Mouse (Mus musculus) intestine, embryonic 15.5 days (tissue): Measurements from ENCODE around the gene Hist2h4. TPM values are rescaled to one million over a fixed set of nuclear protein-coding genes. Genes with fewer than 3 reads are reported as not detected.

Experiments
- ATAC-seq: fragments of 200-750 bp; cut with Nextera tagmentation; 2 replicates; pipeline ENCODE4 v1.8.0; 2017; ENCODE audit warnings: moderate TSS enrichment, moderate library complexity
- H3K27ac ChIP-seq: fragments of 300-500 bp; sonication (generic); 2 replicates; pipeline ENCODE4 v1.5.1; 2015; ENCODE audit warnings: mild to moderate bottlenecking, inconsistent platforms
- H3K27me3 ChIP-seq: fragments of 300-500 bp; sonication (generic); replicated peaks from 2 replicates; pipeline ENCODE4 v1.6.1; 2015; ENCODE audit warnings: inconsistent platforms
- H3K36me3 ChIP-seq: fragments of 300-500 bp; sonication (generic); 2 replicates; pipeline ENCODE4 v1.6.1; 2015; ENCODE audit warnings: inconsistent platforms
- H3K4me1 ChIP-seq: fragments of 300-500 bp; sonication (generic); replicated peaks from 2 replicates; pipeline ENCODE4 v1.6.1; 2015; ENCODE audit warnings: inconsistent platforms
- H3K4me2 ChIP-seq: fragments of 300-500 bp; sonication (generic); replicated peaks from 2 replicates; pipeline ENCODE4 v1.6.1; 2015; ENCODE audit warnings: mild to moderate bottlenecking, inconsistent platforms
- H3K4me3 ChIP-seq: fragments of 300-500 bp; sonication (generic); replicated peaks from 2 replicates; pipeline ENCODE4 v1.5.1; 2015; ENCODE audit warnings: inconsistent platforms
- H3K9ac ChIP-seq: fragments of 300-500 bp; sonication (generic); 2 replicates; pipeline ENCODE4 v1.6.1; 2015; ENCODE audit warnings: inconsistent platforms
- H3K9me3 ChIP-seq: fragments of 300-500 bp; sonication (generic); 2 replicates; pipeline ENCODE4 v1.6.1; 2016; ENCODE audit warnings: inconsistent platforms
- WGBS: fragments of 180-500 bp; shearing (Covaris S2); methylation state at CpG from one replicate; pipeline ENCODE4 v1.1.7; 2015; 5-methylcytosine and 5-hydroxymethylcytosine counted together
- polyA plus RNA-seq: library from polyadenylated mRNA; unstranded; fragments of >200 nt; fragmentation: Nextera tagmentation; extraction: Ambion mirVana; gene quantifications from 2 replicates; pipeline ENCODE4 v1.2.1, GENCODE M21; 2015

Gene Hist2h4
- polyA plus RNA-seq, 1 experiment from 2014 or later, result 10.7 TPM

DNA sequence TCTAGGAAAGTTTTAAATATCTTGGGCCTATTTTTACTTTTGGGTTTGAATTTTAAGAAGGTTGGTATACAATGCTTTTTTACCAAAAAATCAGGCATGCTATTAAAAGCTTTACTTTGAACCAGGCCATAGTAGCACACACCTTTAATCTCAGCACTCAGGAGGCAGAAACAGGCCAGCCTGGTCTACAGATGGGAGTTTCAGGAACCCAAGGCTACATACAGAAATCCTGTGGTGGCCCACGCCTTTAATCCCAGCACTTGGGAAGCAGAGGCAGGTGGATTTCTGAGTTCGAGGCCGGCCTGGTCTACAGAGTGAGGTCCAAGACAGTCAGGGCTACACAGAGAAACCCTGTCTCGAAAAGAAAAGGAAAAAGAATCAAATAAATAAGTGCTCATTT lies 4.4 kb upstream of the Hist2h4 start:
- H3K27me3 ChIP-seq, result no peaks in the 10 kb centered on the region
- no peaks in the 10 kb centered on the region for H3K9me3 ChIP-seq
- no peak overlapping the region for H3K4me3 ChIP-seq
- peak overlapping the region; percentile 83; the same call in 1 of the 2 replicates for H3K27ac ChIP-seq
- no peaks in the 10 kb centered on the region for H3K36me3 ChIP-seq
- no peak overlapping the region; the same call in 1 of the 2 replicates for H3K9ac ChIP-seq
- peak overlapping the region; percentile 51; the same call in 1 of the 2 replicates for H3K4me2 ChIP-seq
- no peak for ATAC-seq
- 77% methylated on average over 4 of the region's 4 CpGs for WGBS
- peaks cover 11% of the 10 kb centered on the region for H3K4me1 ChIP-seq

- H3K36me3 ChIP-seq, result no peaks in the 10 kb centered on the region
- H3K4me1 ChIP-seq, result peaks cover 17% of the 10 kb centered on the region
- WGBS, result 88% methylated on average over 8 of the region's 8 CpGs
- no peak overlapping the region for H3K9ac ChIP-seq
- no peak overlapping the region for H3K4me3 ChIP-seq
- H3K9me3 ChIP-seq, result no peaks in the 10 kb centered on the region
- no peak overlapping the region for H3K27ac ChIP-seq
- H3K27me3 ChIP-seq, result no peaks in the 10 kb centered on the region
- ATAC-seq, result no peak
- H3K4me2 ChIP-seq, result no peak overlapping the region
Measured at GRCm38 (mm10) chr3:96266132-96266710, 3.1 kb upstream of the Hist2h4 start.

GRCm38 (mm10) chr3:96264404-96264949 lies 1.4 kb upstream of the Hist2h4 start:
- Histone ChIP-seq H3K4me3 (0 out of 2 replicates have a peak overlapping the region, but pooled peaks have one; percentile 53), H3K9ac (peak overlapping the region; percentile 59), H3K36me3 (no peaks in the 10 kb centered on the region), H3K4me1 (peaks cover 17% of the 10 kb centered on the region), H3K9me3 (no peaks in the 10 kb centered on the region), H3K27ac (peak overlapping the region; percentile 94), H3K27me3 (no peaks in the 10 kb centered on the region), H3K4me2 (peak overlapping the region; percentile 72)
- ATAC-seq, result no peak
- WGBS, result 73% methylated on average over 7 of the region's 7 CpGs

DNA sequence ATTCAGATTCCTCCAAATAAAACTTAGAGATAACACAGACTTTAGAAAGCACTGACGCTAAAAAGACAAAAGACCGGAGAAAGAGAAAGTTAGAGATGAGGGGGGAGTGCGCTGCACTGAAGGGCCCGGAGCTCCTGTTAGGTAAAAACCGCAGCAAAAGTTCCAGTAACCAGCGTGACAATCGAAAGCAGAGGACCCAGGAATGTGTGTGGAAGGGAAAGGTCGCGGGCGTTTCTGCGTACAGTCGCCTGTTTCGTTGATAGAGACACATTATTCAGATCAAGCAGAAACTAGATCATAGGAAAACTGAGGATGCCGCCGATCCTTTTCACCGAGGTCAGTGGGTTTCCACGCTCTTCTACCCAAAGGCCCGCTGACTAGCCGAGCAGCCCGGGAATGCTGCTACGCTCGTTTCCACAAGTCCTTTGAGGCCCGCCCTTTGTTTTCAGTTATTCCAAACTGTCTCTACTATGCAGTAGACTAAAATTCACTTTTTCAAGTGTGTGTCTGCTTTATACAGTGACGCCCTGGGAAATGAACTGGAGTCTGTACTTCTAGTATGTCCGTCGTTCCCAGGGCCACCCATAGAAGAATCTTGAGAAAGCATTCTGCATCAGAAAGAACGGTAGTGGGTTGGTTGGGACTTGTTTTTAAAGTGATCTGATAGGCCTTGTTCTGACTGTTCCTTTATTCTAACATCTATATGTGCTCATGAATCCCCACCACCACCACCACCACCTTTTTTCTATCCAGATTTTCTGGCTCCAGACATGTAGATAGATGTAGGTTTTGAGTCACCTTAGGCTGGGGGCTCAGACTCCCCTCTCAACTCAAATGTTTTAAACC lies 670 bp upstream of the Hist2h4 start:
- 5% methylated on average over 27 of the region's 27 CpGs for WGBS
- Histone ChIP-seq H3K27me3 (no peaks in the 10 kb centered on the region), H3K9ac (peak overlapping the region; percentile 59), H3K36me3 (no peaks in the 10 kb centered on the region), H3K9me3 (no peaks in the 10 kb centered on the region), H3K27ac (peak overlapping the region; percentile 94), H3K4me1 (peaks cover 17% of the 10 kb centered on the region), H3K4me2 (peak overlapping the region; percentile 72), H3K4me3 (peak overlapping the region; percentile 53)
- ATAC-seq, result peak; percentile 45

DNA sequence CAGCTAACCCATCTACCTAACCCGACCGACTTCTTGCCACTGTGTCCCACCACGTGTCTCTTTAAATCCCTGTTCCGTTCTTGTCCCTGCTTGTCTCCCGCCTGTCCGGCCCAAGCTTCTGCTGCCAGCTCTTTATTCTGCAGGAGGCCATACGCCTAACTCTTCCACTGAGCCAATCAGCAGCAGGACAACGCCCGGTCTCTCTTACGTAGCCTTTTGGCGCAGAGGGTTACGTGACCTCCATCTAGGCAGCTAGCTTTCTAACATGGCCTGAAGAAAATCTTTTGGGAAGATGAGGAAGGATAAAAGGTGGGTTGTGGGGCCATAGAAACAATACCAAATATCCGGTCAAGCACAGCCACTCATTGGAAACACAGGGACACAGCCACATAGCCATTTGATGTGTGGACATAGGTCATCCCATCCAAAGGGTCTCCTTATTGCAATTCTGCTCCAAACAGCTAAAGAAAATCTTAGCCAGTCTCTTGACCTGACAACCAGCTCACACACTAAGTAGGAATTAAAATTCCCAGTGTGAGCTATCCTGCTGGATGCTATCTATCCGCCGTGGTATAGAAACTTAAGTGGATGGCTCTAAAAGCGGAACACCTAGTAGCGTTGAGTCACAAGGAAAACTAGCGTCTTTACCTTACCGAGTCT lies 765 bp downstream of the Hist2h4 start:
- Histone ChIP-seq H3K4me2 (peak overlapping the region; percentile 72), H3K27ac (peak overlapping the region; percentile 99), H3K9ac (peak overlapping the region; percentile 68), H3K36me3 (no peaks in the 10 kb centered on the region), H3K9me3 (no peaks in the 10 kb centered on the region), H3K4me1 (peaks cover 13% of the 10 kb centered on the region), H3K27me3 (no peaks in the 10 kb centered on the region), H3K4me3 (peak overlapping the region; percentile 53)
- under 1% methylated on average over 19 of the region's 19 CpGs for WGBS
- peak; percentile 85 for ATAC-seq

DNA sequence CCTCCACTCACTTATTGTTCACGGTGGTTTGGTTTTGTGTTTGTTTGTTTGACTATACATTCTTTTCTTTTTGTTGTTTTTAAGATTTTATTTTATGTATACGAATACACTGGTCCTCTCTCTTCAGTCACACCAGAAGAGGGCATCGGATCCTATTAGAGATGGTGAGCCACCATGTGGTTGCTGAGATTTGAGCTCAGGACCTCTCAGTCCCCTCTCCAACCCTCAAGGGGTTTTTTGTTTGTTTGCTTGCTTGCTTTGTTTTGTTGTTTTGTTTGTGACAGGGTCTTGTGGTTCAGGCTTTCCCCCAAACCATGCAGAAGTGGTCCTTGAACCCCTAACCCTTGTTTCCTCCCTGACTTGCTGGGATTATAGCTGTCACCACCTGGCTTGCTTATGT lies 1.5 kb downstream of the Hist2h4 start:
- Histone ChIP-seq H3K9me3 (no peaks in the 10 kb centered on the region), H3K4me1 (peaks cover 14% of the 10 kb centered on the region), H3K36me3 (no peaks in the 10 kb centered on the region), H3K27me3 (no peaks in the 10 kb centered on the region), H3K4me2 (peak overlapping the region; percentile 72), H3K4me3 (peak overlapping the region; percentile 53), H3K9ac (no peak overlapping the region; the same call in 1 of the 2 replicates), H3K27ac (peak overlapping the region; percentile 99)
- 58% methylated on average over 3 of the region's 3 CpGs for WGBS
- ATAC-seq, result no peak

DNA sequence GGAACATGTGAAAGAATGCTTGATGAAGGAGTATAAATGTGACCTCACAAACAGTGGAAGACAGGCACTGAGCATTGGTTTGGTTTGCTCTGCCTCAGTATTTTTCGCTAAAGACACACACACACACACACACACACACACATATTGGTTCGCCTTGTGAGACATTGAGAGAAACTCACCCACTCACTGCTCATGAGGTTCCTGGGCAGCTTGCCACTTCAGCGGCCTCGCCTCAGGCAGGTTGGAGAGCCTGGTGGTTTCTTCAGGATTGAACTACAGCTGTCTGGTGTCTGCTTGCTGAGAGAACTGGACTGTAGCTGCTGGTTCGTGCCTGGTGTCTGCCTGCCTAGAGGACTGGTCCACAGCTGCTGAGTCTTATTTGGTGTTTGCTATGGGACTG lies 2.9 kb downstream of the Hist2h4 start:
- no peak overlapping the region for H3K4me2 ChIP-seq
- ATAC-seq, result no peak
- no peaks in the 10 kb centered on the region for H3K36me3 ChIP-seq
- no peaks in the 10 kb centered on the region for H3K9me3 ChIP-seq
- H3K27ac ChIP-seq, result no peak overlapping the region
- no peaks in the 10 kb centered on the region for H3K27me3 ChIP-seq
- H3K9ac ChIP-seq, result no peak overlapping the region
- peaks cover 16% of the 10 kb centered on the region for H3K4me1 ChIP-seq
- H3K4me3 ChIP-seq, result no peak overlapping the region
- 88% methylated on average over 5 of the region's 5 CpGs for WGBS

DNA sequence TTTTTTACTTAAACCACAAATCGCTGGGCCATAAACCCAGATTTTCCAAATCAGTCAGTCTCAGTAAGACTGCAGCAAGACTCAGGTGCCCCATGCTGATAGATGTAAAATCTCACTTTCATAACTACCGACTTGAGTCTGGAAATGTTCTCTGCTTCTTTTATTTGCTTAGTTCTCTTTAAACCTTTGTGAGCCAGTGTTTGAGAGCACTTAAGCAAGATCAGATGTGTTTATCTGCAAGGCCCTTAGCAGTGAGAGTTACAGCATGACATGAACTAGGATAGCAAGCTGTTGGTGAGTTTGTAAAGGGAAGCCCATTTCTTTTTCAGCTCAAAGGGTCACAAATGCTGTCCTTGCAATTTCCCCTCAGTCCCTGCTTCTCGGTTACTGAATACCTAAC lies 5.9 kb downstream of the Hist2h4 start:
- no peak overlapping the region for H3K4me3 ChIP-seq
- no peaks in the 10 kb centered on the region for H3K36me3 ChIP-seq
- H3K9me3 ChIP-seq, result no peaks in the 10 kb centered on the region
- H3K4me2 ChIP-seq, result no peak overlapping the region
- H3K27ac ChIP-seq, result no peak overlapping the region
- peaks cover 10% of the 10 kb centered on the region; the same call in 1 of the 2 replicates for H3K4me1 ChIP-seq
- no peaks in the 10 kb centered on the region for H3K27me3 ChIP-seq
- WGBS, result 72% methylated on average over 3 of the region's 3 CpGs
- no peak overlapping the region for H3K9ac ChIP-seq
- no peak for ATAC-seq

DNA sequence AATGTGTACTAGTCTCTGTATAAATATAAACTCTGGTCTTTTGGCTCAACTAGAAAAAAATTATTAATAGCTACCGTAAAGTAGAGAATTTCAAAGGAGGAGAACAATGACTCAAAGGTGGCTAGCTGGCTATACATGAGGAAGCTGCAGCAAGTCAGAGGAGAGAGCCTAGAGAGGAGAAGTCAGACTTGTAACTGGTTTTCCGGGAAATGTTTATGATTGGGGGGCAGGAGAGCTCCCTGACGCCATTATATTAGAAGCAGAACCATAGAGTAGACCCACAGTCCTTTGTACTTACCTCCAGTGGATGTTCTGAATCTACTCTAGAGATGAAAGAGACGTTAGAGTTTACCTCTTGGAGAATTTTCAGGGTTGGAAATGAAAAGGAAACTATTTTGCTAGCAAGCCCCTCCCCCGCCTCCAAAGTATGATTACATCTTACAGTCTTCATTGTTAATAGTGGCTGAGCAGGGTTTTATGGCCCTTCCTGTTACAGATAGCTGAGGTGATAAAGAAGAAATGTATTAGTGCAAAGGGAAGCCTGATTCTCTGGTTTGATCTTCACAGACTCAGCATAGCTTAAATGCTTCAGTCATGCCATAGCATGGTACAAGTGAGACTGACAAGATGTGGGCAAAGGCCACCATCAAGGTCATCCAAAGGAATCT lies 7.1 kb downstream of the Hist2h4 start:
- Histone ChIP-seq H3K4me1 (peaks cover 4% of the 10 kb centered on the region; the same call in 1 of the 2 replicates), H3K27ac (peak overlapping the region; percentile 20; the same call in 1 of the 2 replicates), H3K4me2 (peak overlapping the region; percentile 1), H3K9me3 (no peaks in the 10 kb centered on the region), H3K4me3 (no peak overlapping the region), H3K27me3 (no peaks in the 10 kb centered on the region), H3K36me3 (no peaks in the 10 kb centered on the region), H3K9ac (no peak overlapping the region)
- peak; percentile 72 for ATAC-seq
- 41% methylated on average over 5 of the region's 5 CpGs for WGBS

DNA sequence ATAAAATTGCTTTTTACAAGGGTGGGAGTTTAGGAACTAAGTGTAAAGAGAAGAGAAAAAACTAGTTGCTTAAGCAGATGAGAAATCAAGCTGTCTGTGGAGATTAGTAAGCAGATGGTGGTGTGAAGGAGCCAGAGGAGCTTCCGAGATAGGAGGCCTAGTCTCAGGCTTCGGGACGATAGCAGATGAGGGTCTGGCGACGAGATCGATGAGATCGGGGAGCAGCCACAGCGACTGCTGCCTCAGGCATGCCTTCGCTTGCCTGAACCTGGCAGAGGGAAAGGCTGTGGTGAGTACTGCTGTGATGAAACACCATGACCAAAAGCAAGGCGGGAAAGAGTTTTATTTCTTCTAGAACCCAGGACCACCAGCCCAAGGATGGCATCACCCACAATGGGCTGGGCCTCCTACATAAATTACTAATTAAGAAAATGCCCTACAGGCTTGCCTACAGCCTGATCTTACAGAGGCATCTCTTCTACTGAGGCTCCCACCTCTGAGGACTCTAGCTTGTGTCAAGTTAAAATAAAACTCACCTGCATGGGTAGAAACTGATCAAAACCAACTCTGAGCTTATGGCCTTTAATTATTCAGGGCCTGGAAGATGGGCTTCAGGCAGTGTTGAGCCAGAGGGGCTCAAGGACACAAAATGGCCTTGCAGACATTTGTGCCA lies 8.3 kb downstream of the Hist2h4 start:
- H3K27ac ChIP-seq, result no peak overlapping the region
- peak; percentile 44; the same call in 1 of the 2 replicates for ATAC-seq
- no peaks in the 10 kb centered on the region for H3K27me3 ChIP-seq
- H3K9ac ChIP-seq, result no peak overlapping the region
- 50% methylated on average over 10 of the region's 10 CpGs for WGBS
- H3K4me3 ChIP-seq, result no peak overlapping the region
- H3K36me3 ChIP-seq, result no peaks in the 10 kb centered on the region
- H3K9me3 ChIP-seq, result no peaks in the 10 kb centered on the region
- no peak overlapping the region for H3K4me2 ChIP-seq
- H3K4me1 ChIP-seq, result peaks cover 9% of the 10 kb centered on the region; the same call in 1 of the 2 replicates

DNA sequence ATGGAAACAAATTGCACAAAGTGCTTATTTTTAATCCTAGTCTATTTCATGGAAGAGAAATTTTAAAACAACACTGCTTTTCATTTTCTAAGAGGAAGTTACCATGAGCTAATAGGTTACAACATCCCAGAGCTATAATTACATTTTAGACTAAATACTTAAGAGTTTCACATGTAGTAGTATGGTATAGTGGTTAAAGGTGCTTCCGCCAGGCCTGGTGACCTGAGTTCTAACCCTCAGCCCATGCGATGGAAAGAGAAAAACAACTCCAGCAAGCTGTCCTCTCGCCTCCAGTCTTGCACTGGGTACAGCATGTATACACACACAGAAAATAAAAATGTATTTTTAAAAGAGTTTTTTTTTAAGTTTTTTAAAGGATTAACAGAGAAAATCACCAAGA lies 11.3 kb downstream of the Hist2h4 start:
- Histone ChIP-seq H3K4me1 (peaks cover 11% of the 10 kb centered on the region; the same call in 1 of the 2 replicates), H3K9ac (no peak overlapping the region), H3K4me3 (no peak overlapping the region), H3K36me3 (no peaks in the 10 kb centered on the region), H3K4me2 (no peak overlapping the region), H3K9me3 (no peaks in the 10 kb centered on the region), H3K27me3 (no peaks in the 10 kb centered on the region), H3K27ac (no peak overlapping the region)
- 85% methylated on average over 3 of the region's 3 CpGs for WGBS
- no peak for ATAC-seq
